Mouse (Mus musculus) cerebellum, adult 9-10 months (tissue): ENCODE measurements around the gene Ghrhr.

ENCODE experiments used
- DNase-seq: peaks from one replicate; pipeline ENCODE4 v3.0.0; 2022

The Ghrhr gene

GRCm38 (mm10) chr6:55376076-55376475, at the start of gene Ghrhr:
Ghrhr (plus strand) TSS chr6:55376295.
- no peak for DNase-seq

DNA sequence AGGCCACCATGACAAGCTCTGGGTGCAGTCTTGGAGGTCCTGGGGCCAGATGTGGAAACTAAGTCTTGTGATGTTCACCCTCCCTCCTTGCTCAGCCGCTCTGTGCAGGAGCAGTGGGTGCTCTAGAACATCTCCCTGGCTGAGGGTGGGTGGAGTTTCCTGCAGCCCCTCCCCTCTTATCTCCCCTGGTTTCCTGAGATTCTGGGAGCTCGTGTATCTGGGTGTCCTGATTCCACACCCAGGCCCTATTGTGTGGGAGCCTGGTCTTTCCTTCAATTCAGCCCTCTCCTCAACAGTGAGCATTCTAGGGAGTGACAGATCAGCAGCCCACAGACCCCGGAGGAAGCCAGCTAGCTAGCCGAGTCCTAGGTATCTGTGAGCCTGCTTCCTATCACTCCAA, 49.8 kb upstream of the Ghrhr start:
- DNase-seq: no peak

- DNase-seq: no peak
Observed at GRCm38 (mm10) chr6:55327326-55327725, 48.8 kb upstream of the Ghrhr start.

GRCm38 (mm10) chr6:55328179-55328578, 47.9 kb upstream of the Ghrhr start:
- DNase-seq: no peak

GRCm38 (mm10) chr6:55331315-55331714, 44.8 kb upstream of the Ghrhr start:
- DNase-seq: no peak

- DNase-seq: no peak
Observed at GRCm38 (mm10) chr6:55332100-55332772, 43.9 kb upstream of the Ghrhr start.

DNA sequence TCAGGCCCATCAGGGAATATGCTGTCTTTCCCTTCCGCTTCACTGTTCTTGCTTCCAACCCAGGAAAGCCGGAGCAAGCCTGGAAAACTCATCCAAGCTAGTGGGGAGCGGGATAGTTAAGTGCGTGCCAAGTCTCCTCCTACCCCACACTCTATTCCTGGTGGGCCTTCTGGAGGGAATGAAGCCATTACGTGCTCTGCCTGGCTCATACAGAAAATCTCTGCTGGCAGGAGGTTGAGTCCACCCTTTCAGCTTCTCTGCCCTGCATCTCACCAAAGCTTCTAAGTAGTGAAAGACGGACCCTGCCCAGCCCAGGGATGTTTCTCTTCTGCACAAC, 43.4 kb upstream of the Ghrhr start:
- DNase-seq: no peak

GRCm38 (mm10) chr6:55335989-55336514, 40.0 kb upstream of the Ghrhr start, which contains the start of gene Aqp1:
Aqp1 (plus strand) TSS chr6:55336432.
- no peak for DNase-seq

DNA sequence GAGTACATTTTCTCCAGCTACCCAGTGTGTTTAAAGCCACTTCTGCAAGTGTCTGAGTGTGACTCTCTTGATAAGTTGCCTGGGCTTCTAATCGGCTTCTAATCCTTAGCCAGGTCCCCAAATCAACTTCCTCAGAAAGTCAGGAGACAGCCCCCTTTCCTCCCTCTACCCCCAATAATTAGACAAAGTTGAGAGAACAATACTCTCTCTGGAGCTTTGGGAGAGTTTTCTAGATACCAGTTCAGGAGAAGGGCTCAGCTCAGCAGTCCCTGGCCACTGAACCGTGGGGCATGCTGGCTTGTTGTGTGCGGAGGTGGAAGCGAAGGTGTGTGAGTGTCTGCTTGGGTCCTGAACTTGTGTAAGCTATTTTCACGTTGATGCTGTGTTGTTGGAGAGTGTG, 38.9 kb upstream of the Ghrhr start:
- no peak for DNase-seq

DNA sequence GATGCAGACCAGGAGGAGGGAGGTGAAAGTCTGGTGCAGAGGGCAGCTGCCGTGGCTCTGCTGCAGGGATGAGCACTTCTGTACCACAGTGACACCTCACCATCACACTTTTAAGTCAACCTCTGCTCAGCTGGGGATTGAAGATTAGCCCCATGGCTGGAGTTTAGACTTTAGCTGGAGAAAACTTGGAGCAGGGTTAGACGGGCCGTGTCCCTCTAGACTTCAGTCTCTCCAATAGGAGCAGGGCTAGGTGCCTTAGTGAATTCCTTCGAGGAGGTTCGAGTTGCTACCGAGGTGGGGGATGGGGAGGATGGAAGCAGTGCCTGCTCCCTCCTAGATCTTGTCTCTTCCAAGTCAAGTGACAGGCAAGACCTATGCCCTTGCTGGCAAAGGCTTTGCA, 38.0 kb upstream of the Ghrhr start:
- DNase-seq: no peak

DNA sequence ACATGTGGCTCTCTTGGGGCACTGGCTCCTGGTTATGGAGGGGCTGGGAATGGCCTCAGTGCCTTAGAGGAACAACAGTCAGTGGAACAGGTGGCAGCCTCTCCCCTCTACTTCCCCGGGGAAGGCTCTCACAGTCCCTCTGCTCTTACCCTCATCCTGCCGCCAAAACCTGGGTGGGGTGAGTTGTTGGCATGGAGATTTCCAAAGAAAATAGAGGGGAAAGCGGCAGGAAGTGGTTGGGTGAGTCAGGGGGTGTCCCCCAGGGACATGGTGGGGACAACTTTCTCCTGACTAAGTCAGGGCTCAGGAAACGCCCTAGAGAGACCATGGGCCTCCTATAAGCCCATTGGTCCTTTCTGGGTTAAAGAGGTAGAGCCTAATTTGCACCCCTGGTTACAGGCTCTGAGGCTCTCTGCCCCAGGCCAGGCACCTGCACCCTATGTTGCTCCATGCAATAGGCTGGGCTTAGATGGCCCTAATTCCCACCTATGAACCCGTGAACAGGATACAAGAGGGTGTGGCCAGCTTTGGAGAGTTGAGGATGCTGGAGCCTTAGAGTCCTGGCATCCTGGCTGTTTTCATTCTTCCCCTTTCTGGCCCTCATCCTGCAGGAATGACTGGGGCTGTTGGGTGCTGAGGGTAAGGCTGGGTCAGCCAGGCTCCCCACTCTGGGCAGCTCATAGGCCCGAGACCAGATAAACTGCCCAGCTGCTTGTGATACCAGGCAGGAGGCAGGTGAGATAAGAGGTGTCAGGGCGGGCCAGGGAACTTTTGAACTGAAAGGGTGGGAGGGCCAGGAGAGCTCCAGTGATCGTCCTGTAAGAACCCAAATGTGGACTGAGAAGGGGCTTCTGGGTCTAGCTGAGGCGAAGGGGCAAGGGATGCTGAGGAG, 36.9 kb upstream of the Ghrhr start:
- no peak for DNase-seq

DNA sequence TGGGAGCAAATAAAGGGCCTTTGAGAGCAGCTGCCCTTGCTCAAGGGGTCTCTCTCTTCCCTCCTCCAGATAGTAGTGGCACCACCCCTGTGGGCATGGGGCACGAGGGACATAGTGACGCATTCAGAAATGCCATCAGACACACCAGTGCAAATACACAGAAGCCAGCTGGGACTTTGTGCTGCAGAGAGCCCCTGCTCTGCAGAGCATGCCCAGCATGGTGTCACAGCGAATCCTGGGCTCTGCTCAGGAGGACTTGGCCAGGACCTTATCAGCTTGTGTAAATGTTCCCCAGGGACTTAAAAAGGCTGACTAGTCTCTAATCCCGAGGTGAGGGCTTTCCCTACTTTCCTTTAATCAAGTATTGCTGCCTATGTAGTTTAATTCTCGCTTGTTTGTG, 34.4 kb upstream of the Ghrhr start:
- no peak for DNase-seq

DNA sequence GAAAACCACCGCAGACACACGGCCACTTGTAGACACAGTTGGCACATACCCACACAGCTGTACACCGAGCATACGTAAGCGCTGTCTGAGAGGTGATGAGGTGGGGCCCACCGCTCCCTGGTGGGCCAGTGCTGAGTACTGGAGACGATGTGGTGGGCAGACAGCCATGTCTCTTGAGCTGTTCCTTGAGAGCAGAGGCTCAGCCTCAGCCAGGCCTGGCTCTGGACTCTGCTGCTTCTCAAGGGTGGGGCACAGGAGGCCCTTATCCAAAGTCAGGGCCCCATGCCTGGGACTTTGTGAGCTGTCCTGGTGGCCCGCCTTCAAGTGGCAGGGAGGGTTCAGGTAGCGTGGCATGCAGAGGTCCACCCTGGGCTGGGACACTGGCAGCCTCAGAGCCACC, 33.8 kb upstream of the Ghrhr start:
- DNase-seq: no peak

DNA sequence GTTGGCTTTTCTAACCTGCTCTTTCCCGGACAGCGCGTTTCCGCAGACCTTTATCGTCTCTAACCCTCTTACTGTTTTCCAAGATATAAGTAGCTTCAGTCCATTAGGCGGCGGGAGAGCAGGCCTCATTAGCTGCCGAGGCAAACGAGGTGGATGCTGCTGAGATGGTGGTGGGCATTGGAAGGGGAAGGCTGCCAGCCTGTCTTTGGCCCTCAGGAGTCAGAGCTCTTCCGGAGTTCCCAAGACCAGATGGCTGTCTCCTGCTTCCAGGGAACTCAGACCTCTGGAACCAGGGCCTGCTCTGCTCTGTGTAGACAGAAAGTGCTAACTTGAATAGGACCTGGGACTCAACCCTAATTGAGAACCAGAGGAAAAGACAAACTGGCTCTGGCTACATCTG, 32.6 kb upstream of the Ghrhr start:
- no peak for DNase-seq

DNA sequence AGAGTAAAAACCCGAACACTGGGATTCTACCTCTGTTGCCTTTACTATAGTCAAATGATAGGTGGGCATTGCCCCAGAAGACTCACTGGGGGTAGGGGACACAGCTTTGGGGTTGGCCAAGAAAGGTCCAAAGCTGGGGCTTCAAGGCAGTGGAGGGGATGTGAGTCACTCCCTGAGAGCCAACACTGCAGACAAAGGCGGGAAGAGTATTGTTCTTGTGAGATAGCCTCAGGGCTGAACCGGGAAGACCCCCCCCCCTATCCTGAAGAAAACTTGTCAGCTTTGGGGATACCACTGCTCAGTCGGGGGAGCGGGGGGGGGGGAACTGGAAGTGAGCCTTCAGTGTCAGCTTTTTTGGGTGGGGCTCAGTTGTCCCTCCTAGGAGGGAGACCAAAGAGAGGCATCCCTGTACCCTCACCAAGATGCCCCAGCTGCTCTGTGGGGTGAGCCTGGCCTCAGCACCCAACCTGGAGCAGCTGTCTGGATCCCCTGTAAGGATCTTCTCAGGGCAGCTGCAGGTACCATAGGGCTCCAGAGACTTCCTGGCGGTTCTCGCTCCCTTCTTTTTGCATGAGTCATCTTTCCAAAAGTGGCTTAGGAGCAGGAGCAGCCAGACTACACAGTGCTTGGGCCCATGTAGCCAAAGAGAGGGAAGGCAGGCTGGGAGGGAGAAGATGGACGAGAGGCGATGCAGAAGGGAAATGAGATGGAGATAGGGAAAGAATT, 31.6 kb upstream of the Ghrhr start:
- DNase-seq: no peak

- no peak for DNase-seq
Observed at GRCm38 (mm10) chr6:55345264-55345663, 30.8 kb upstream of the Ghrhr start.

- DNase-seq: no peak
Observed at GRCm38 (mm10) chr6:55346491-55346890, 29.6 kb upstream of the Ghrhr start.

GRCm38 (mm10) chr6:55347711-55348571, 28.2 kb upstream of the Ghrhr start:
- no peak for DNase-seq

DNA sequence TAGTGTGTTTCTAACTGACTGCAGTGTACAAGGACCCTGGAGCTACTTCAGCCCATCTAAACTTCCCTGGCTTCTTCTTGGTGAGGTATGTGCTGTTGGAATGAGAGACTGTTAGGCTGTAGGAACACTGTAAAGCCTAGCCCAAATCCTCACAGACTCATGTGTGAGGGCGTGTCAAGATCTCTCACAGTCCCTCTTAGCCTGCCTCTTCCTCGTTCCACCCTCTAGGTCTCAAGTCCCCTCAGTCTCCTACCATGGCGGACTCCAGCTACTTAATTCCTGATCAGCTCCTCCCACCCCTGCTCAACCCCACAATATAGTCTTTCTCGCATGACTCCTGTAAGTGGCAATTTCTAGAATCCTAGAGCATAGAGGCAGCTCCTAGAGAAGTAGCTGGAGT, 26.9 kb upstream of the Ghrhr start:
- no peak for DNase-seq

DNA sequence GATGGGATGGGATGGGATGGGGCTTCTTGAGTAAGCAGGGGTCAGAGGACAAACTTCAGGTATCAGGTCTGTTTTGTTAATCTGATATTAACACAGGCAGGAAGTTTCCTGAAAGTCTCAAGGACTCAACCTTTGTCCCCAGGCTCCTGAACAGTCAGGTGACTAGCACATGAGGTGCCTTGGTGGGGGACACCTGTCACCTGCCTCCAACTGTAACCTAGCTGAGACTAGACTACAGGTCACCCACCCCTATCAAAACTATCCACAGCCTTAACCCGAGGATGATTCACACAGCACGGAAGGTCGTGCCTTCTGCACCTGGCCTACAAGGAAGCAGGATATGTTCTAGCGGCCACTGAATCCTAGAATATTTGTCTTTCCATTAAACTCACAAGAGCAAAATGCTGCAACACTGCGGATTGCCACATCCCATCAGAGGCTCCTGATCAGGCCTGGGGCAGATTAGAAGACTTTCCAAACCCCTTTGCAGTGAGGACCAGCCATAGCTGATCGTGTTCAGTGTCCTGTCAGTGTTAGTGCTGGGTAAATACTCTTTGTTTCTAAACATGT, 25.6 kb upstream of the Ghrhr start:
- DNase-seq: no peak

DNA sequence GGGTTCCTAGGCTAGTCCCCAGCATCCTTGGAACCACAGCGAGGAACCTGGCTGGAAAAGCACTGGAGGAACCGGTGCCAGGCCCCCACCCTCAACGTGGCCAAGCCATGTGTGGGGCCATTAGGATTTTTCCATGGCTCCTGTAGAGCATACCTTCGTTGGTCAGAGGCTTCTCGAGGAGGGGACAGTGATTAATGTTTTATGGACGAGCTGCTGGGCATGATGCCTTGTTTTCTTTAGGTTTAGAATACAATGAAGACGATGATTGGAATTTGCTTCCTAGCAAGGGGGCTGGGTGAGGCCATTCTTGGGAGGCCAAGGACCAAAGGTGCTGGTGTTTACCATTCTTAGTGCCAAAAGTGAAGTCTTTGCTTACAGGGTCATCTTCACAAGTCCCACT, 24.4 kb upstream of the Ghrhr start:
- no peak for DNase-seq
